Mouse (Mus musculus): ENCODE measurements around the gene L3mbtl4.

Gene L3mbtl4

DNA sequence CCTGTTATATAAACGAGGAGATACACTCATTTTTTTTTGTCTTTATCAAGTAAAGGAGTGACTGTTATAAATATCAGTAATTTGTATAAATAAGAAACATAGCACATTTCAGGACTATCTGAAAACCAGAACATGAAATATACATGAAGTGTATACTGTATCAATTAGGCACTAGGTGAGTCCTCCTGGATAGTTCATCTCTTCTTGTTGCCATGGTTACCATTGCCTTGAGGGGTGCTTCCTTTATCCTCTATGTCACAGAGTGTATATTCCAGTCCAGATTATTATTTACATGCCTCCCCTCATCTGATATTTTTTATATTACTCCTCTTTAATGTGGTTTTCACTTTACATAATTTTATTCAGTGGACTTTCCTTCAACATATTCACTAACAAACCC lies 392.9 kb downstream of the L3mbtl4 start:
- no peak for DNase-seq

DNA sequence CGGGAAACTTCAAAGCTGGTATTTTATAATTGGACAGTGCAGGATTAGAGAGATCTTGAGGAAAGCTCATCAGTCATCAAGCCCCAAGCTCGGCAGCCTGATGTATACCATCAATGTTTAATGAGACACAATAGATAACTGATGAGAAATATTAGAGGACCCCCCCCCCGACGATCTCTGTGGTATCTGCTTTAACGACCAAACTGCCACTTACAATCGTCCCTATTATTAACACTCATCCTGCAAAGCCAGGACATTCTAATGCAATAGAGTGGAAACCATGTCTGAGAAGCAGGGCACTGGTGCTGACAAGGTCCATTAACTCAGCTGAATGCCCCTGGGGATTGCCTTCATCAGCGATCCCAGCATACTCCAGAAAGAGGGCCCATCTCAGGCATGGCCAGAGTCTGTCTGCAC lies 398.5 kb downstream of the L3mbtl4 start:
- no peak for DNase-seq

DNA sequence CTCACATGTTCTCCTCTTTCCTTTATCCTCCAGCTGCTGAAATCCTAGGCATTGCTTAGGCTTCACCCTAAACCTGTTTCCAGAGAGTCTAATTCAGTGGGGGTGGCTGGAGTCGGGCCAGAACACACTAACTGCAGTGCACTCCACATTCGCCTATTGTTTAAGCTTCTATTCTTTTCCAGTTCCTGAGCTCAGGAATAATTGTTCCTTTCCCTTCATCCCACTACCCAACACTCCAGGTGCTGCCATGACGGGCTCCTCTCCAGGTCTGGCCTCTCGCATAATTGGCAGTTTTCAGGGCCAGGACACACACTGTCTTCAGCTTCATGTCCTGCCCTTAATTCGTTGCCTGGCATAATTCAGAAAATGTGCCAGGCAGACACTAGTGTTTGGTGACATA lies 437.1 kb downstream of the L3mbtl4 start:
- DNase-seq, result no peak

GRCm38 (mm10) chr17:68711350-68711749 lies 437.8 kb downstream of the L3mbtl4 start:
- DNase-seq, result no peak

DNA sequence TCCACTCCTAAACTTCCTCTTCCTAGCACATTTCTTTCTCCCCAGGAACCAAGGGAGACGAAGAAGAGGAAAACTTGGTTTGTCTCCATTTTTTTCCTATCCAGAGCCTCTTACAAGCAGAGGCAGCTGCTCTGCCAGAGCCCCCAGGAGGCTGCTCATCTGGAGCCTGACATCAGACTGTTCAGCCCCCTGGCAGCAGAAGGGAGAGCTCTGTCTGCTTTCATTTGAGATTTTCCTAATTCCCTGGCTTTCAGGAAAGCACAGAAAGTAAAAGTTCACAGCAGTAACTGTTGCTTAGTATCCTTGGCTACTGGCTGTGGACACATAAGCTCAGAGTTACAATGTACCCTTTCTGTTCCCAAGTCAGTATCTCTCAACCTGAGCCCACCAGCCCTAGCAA lies 474.7 kb downstream of the L3mbtl4 start:
- DNase-seq, result no peak

DNA sequence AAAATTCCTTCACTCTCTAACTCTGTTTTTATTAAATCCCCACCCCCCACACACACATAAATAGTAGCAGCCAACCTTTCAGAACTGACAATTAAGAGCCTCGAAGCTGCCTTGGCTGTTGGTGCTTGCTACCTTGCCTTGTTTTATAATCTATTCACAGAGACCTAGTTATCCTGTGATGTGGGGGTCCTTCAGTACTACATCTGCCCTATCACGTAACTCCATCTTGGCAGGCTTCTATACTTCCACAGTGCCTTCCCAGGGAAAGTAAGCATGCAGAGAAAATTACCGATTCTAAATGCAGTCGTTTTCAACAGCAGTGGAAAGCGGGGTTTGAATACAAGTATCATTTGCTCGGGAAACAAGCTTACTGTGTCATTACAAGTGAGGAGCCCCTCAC lies 476.9 kb downstream of the L3mbtl4 start:
- DNase-seq, result no peak

- no peak for DNase-seq
Observed at GRCm38 (mm10) chr17:68753112-68753511, 479.5 kb downstream of the L3mbtl4 start.

GRCm38 (mm10) chr17:68754789-68755188 lies 481.2 kb downstream of the L3mbtl4 start:
- DNase-seq, result no peak

GRCm38 (mm10) chr17:68758428-68758827 lies 484.8 kb downstream of the L3mbtl4 start:
- DNase-seq, result no peak

GRCm38 (mm10) chr17:68758936-68759335 lies 485.3 kb downstream of the L3mbtl4 start:
- no peak for DNase-seq

DNA sequence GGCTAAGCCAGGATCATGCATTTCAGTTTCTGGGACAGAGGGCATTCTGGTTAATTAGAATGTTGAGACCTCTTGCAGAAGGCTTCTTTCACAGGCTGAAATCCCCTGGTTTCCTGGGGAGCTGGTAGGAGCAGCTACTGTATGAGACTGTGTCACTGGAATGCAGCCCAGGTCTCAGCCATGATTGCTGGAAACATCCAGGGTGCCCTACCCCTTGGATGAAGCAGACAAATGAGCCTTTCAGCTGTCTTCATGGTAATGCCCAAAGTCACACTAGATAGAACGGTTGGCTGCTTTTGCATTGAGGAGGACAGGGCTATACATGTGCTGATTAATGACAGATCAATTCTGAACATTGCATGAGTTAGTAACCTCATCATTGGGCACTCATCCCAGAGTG lies 486.4 kb downstream of the L3mbtl4 start:
- no peak for DNase-seq

DNA sequence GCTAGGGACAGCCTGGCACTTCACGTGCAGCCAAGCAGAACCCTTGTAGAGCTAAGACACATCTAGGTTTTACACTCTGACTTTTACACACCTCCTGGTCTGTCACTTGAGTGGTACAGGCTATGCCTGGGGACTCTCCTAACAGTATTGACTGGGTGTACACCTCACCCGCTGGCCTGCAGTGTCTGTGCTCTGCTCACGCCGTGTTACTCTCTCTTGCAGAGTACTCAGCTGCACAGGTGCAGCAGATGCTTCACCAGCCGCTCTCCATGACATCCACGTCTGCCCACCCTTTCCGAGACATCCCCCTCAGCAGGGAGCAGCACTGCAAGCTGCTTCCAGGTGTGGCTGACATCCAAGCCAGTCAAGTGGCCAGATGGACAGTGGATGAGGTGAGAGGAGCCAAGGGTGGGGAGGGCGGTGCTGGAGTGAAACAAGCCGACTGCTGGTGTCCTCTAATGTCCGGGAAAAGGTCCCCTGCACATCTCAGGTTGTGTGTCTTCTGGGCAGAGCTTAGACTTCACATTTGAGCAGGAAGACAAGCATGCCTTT lies 490.8 kb downstream of the L3mbtl4 start:
- DNase-seq, result no peak

DNA sequence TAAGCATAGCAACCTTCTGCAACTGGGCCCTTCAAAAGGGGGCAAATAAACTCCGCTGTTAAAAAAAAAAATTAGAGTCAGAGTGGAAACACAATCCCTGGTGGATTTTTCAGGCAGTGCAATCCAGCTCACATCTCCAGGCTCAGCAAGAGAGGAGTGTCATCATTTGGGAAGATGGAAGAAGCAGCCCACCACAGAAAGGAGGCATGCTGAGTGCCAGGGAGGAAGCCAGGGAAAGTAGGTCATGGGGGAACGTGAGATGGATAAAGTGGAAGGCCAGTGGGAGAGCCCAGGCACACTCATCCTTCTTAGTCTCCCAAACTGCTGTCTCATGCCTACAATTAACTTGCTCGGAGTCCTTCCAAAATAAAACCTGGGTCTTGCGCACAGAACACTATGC lies 496.0 kb downstream of the L3mbtl4 start:
- DNase-seq, result no peak

DNA sequence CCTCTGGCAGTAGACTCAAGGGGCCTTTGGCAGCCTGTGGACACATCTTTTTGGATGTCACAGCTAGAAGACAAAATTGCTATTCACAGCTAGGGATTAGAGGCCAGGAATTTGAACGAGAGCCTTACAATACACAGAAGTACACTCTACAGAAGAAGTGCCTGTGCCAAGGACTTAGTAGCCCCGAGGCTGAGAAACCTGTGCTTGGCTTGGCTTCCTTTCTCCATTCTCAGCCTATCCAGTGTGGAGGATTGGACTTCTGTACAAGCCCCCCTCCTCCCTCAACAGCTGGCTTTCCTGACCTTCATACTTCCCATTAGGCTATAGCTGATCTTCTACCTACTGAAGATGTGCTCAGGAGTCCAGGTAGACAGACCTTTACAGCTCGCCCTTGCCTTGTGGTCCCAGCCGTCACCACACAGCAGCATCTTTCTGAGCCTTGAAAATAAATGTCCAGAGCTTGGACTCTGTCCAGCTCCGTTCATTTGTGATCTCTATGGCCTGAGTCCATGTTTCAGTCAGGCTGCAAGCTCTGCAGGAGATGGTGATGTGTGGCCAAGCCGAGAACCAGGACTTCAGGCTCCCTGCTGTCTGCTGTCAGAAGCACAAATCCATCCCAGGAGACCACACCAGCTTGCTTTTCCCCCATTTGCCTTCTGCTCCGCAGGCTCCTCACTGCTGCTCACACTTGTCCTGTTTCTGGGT lies 497.6 kb downstream of the L3mbtl4 start:
- DNase-seq, result no peak

DNA sequence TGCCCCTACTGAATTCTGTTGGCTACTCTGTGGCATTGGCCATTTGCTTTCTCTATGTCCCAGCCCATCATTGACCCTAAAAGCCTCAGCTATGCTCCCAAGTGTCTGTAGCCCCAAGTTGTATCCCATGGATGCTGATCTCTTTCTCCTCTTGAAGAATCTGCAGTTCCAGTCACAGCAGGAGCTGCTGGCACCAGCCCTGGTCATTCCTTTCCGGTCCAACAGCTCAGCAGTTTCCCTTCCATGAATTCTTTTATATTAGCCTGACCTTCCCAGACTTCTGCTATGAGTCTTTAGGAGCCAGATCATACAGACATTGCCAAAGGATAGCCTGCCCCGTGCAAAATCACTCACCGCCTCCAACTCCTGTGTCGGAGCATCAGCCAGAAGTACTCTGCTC lies 520.1 kb downstream of the L3mbtl4 start:
- no peak for DNase-seq

DNA sequence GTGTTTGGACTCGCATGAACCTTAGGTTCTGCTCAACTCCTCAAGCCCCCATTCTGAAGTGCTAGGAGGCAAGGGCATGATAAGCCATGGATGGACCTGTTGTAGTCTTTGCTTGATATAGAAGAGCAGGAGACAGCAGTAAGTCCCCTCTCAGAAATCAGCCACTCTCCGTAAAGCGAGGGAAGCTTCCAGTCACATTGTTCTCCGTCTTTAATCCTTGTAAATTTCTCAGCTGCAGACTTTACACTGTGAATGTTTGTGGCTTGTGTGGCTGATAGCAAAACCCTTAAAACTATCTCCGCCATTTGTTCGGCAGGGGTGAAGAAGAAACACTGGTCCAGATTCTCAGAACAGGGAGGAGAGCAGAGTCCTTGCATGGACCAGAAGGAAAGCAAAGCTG lies 552.7 kb downstream of the L3mbtl4 start, which contains the start of gene Tmem200c:
TSS of gene Tmem200c (plus strand) at position 301 of the 400 bp plus-strand sequence.
- no peak for DNase-seq

All from lung, postnatal 10 days (tissue).